Mouse (Mus musculus): Measurements from ENCODE around the gene Slc16a7.

- TF ChIP-seq HCFC1 (IDR thresholded peaks at IDR 0.05; ENCODE audit: borderline replicate concordance, insufficient read depth, low read length) (no peak), CHD2 (IDR thresholded peaks at IDR 0.05; ENCODE audit: low read depth, low read length) (no peak)
Measured at GRCm38 (mm10) chr10:125388876-125389786, at the start of gene Slc16a7.

Measured in ES-E14 (cell line).